Mouse (Mus musculus) ES-Bruce4 (cell line): Measurements from ENCODE around the gene Galnt18. TPM values are rescaled to one million over a fixed set of nuclear protein-coding genes. Genes with fewer than 3 reads are reported as not detected.

Experiments used
- H3K27ac ChIP-seq: 2 replicates; pipeline ENCODE4 v1.5.1; 2012; ENCODE audit warnings: low read length, inconsistent platforms; ENCODE audit not compliant: insufficient read depth
- H3K27me3 ChIP-seq: 2 replicates; pipeline ENCODE4 v1.6.1; 2012; ENCODE audit warnings: mild to moderate bottlenecking, low read length, inconsistent platforms; ENCODE audit not compliant: control insufficient read depth, poor library complexity, insufficient read depth, severe bottlenecking
- H3K36me3 ChIP-seq: 2 replicates; pipeline ENCODE4 v1.6.1; 2012; ENCODE audit warnings: inconsistent platforms, mild to moderate bottlenecking, low read length, moderate library complexity; ENCODE audit not compliant: control insufficient read depth, poor library complexity, insufficient read depth, severe bottlenecking
- H3K4me1 ChIP-seq: one replicate; pipeline ENCODE4 v1.8.1; 2011; ENCODE audit warnings: low read length; ENCODE audit not compliant: control insufficient read depth, insufficient read depth
- H3K4me3 ChIP-seq: 2 replicates; pipeline ENCODE4 v1.5.1; 2011; ENCODE audit warnings: low read depth, mild to moderate bottlenecking, low read length
- H3K9ac ChIP-seq: 2 replicates; pipeline ENCODE4 v1.6.1; 2012; ENCODE audit warnings: low read depth, mild to moderate bottlenecking, inconsistent platforms; ENCODE audit not compliant: poor library complexity, severe bottlenecking
- H3K9me3 ChIP-seq: replicated peaks from 2 replicates; pipeline ENCODE4 v1.6.1; 2012; ENCODE audit warnings: mild to moderate bottlenecking, low read length, inconsistent platforms; ENCODE audit not compliant: control insufficient read depth, poor library complexity, insufficient read depth, severe bottlenecking
- CTCF ChIP-seq: IDR thresholded peaks from one replicate; pipeline ENCODE4 v1.8.1; 2011; ENCODE audit warnings: low read depth, low read length
- EP300 ChIP-seq: IDR thresholded peaks from 2 replicates; pipeline ENCODE4 v1.6.1; 2011; ENCODE audit warnings: low read depth, low read length; ENCODE audit not compliant: insufficient read depth
- POLR2A ChIP-seq: IDR thresholded peaks from one replicate; pipeline ENCODE4 v1.8.1; 2011; ENCODE audit warnings: low read length; ENCODE audit not compliant: insufficient read depth
- polyA plus RNA-seq: library from polyadenylated mRNA; stranded (reverse); fragments of >200 nt; gene quantifications from 2 replicates; pipeline ENCODE4 v1.2.4, GENCODE M21; 2011; ENCODE audit warnings: low read depth; ENCODE audit not compliant: missing spikeins, insufficient read depth, insufficient read length

The Galnt18 gene
- polyA plus RNA-seq, 1 experiment: 2.6 TPM

DNA sequence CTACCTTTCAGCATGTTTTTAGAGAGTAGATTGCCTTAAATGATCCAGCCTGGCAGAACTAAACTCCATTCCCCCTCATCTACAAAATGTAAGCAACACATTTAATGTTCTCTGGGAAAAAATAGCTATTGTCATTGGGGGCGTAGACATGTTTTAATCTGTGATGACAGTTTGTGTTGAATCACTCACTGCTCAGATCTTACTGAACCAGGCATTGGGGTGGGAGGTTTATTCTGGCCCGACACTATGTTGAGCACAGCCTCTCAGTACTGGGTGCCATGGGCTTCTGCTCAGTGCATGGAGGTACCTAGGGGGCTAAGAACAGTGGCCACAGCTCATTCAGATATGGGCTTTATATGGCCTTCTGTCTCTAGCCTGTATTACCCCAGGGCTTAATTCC lies 207.4 kb downstream of the Galnt18 start:
- no peaks in the 10 kb centered on the region for H3K9me3 ChIP-seq
- H3K4me1 ChIP-seq: no peaks in the 10 kb centered on the region
- no peak for TF ChIP-seq CTCF
- no peak for TF ChIP-seq POLR2A
- TF ChIP-seq EP300: no peak
- no peak overlapping the region for H3K4me3 ChIP-seq
- H3K27me3 ChIP-seq: no peaks in the 10 kb centered on the region
- no peaks in the 10 kb centered on the region for H3K36me3 ChIP-seq
- no peak overlapping the region for H3K9ac ChIP-seq
- no peak overlapping the region for H3K27ac ChIP-seq

DNA sequence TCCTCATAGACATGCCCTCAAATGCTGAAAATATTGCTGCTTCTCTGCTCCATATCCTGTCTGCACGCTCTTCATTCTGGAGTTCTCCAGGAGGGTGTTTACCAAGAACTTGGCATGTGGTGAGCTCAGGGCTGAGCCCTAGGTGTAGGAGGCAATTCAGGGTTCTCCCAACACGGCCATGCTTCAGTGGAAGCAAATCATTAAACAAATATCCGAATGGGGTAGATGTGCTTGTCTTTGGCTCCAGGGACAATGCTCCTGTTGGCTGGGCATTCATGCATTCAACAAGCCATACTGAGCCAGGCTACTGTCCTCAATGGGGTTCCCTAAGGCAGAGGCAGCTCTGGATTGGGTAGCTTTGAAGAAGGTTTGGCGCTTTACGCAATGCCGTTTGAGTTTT lies 212.9 kb downstream of the Galnt18 start:
- H3K27me3 ChIP-seq: no peaks in the 10 kb centered on the region; the same call in 1 of the 2 replicates
- H3K4me1 ChIP-seq: no peaks in the 10 kb centered on the region
- no peaks in the 10 kb centered on the region for H3K9me3 ChIP-seq
- no peak overlapping the region for H3K27ac ChIP-seq
- TF ChIP-seq EP300 (no peak), CTCF (no peak)
- no peak overlapping the region for H3K9ac ChIP-seq
- H3K4me3 ChIP-seq: no peak overlapping the region
- no peaks in the 10 kb centered on the region for H3K36me3 ChIP-seq

DNA sequence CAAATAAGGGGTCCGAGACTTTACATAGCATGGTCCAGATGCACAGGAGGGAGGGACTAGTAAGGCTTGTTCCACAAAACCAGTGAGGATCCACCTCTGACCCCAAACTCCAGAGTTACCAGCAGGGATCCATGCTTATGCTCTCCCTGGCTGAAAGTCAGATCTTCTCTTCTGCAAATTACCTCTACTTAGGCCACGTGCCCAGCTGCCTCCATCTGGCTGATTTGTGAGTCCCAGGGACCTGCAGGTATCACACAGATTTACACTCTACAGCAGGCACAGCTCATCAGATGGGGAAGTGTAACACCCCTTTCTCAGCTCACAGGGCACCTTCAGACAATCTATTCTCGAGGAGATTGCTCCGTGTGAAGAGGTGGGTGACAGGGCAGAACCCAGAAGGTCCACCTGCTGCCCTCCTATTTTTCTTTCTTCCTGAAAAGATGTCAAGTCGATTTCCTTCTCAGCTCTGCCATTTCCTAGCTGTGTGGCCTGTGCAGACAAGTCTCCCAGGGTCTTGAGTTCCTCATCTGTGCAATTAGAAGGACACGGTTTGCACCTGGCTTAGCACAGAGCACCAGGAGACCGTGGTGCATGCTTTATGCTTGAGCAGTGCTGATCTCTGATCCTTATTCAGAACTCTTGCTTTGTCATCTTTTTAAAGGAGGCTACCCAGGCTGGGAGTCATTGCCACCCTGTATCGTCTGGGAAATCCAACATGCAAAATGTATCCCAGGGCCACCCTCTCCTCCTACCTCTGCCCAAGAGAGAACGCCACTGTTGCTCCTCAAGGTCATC lies 216.3 kb downstream of the Galnt18 start:
- no peak overlapping the region for H3K9ac ChIP-seq
- H3K9me3 ChIP-seq: no peaks in the 10 kb centered on the region
- H3K27me3 ChIP-seq: no peaks in the 10 kb centered on the region; the same call in 1 of the 2 replicates
- H3K4me3 ChIP-seq: no peak overlapping the region
- TF ChIP-seq POLR2A: no peak
- no peaks in the 10 kb centered on the region for H3K4me1 ChIP-seq
- no peaks in the 10 kb centered on the region for H3K36me3 ChIP-seq
- H3K27ac ChIP-seq: no peak overlapping the region

DNA sequence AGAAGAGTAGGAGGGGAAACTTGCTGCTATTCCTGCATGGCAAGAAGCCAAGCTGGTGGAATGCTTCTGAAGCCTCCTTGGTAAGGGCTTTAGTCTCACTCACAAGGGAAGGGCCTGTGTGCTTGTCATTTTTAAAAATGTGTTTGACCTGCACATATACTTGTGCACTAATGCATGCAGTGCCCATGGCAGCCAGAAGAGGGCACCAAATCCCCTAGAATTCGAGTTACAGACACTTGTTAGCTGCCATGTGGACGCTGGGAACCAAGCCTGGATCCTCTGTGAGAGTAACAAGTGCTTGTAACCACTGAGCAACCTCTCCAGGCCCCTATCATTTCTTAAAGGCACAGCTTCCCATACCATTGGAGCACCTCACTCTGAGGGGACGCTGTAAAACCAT lies 219.7 kb downstream of the Galnt18 start:
- Histone ChIP-seq H3K27ac (no peak overlapping the region), H3K4me3 (no peak overlapping the region), H3K27me3 (no peaks in the 10 kb centered on the region; the same call in 1 of the 2 replicates), H3K4me1 (no peaks in the 10 kb centered on the region), H3K36me3 (no peaks in the 10 kb centered on the region), H3K9ac (no peak overlapping the region), H3K9me3 (no peaks in the 10 kb centered on the region)
- TF ChIP-seq EP300 (no peak), CTCF (peak; percentile 28)

DNA sequence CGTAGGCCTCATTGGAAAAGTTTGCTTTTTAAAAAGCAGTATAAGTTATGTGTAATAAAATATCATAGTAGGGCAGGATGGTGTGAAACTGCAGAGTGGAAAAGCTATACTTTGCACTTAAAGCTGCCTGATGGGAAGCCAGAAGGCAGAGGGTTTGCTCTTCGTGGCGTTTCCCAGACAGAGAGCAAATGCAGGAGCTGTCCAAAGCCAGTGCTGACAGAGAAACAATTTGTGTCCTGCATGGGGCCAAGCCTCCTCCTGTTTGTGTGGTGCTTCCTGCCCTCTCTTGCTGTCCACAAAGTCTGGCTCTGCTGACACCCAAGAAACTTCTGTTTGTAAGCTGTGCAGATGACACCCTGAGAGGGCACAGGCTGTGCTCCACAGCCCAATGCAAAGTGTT lies 220.8 kb downstream of the Galnt18 start:
- Histone ChIP-seq H3K9ac (no peak overlapping the region), H3K27ac (no peak overlapping the region), H3K27me3 (no peaks in the 10 kb centered on the region), H3K4me1 (no peaks in the 10 kb centered on the region), H3K9me3 (no peaks in the 10 kb centered on the region), H3K36me3 (no peaks in the 10 kb centered on the region), H3K4me3 (no peak overlapping the region)
- TF ChIP-seq EP300 (no peak), CTCF (no peak), POLR2A (no peak)

DNA sequence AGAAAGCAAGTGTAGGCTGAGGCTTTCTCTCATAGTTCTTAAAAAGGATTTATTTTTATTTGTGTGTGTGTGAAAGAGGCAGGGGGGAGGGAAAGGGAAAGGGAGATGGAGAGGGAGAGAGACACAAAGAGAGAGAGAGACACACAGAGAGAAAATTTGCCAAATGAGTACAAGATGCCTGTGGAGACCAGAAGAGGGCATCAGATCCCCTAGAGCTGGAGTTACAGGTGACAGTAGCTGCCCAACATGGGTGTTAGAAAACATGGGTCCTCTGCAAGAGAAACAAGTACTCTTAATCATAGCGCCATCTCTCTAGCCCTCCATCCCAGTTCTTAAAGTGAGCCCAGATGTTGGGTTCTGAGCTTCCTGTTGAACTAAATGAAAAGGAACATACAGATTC lies 228.8 kb downstream of the Galnt18 start:
- TF ChIP-seq EP300 (no peak), CTCF (no peak), POLR2A (no peak)
- Histone ChIP-seq H3K27me3 (no peaks in the 10 kb centered on the region; the same call in 1 of the 2 replicates), H3K4me1 (no peaks in the 10 kb centered on the region)

More for the DNA sequence above, 228.8 kb downstream of the Galnt18 start:
- H3K36me3 ChIP-seq: no peaks in the 10 kb centered on the region
- no peak overlapping the region for H3K4me3 ChIP-seq
- no peak overlapping the region for H3K27ac ChIP-seq
- no peak overlapping the region for H3K9ac ChIP-seq
- H3K9me3 ChIP-seq: no peaks in the 10 kb centered on the region
